Mouse (Mus musculus): ENCODE data around the gene Zfp691. TPM values are rescaled to one million over a fixed set of nuclear protein-coding genes. Genes with fewer than 3 reads are reported as not detected.

Gene Zfp691
- polyA plus RNA-seq, 1 experiment from 2014 or later: 5.2 TPM

DNA sequence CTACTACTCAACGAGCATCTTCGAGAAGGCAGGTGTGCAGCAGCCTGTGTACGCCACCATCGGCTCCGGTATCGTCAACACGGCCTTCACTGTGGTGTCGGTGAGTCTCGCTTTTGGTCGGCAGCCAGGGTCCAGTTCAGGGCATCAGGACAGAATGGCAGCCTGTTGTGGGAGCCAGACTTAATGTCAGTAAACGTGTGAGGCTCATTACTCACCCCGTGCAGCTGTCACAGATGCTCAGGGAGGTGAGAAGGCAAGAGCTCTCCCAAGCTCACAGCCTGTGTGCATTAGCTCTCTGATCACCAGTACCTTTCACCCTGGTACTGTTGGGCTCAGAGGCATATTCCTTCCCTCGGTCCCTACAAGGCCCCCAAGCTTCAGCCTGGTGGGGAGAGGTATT is 40.1 kb downstream of the Zfp691 start:
- Histone ChIP-seq H3K4me3 (replicated peaks) (no peak overlapping the region), H3K4me1 (replicated peaks) (0 out of 2 replicates have a peak, but pooled peaks cover 5% of the 10 kb centered on the region), H3K27me3 (replicated peaks) (no peaks in the 10 kb centered on the region), H3K9me3 (no peaks in the 10 kb centered on the region), H3K27ac (no peak overlapping the region), H3K36me3 (peaks cover 47% of the 10 kb centered on the region), H3K9ac (no peak overlapping the region), H3K4me2 (replicated peaks) (no peak overlapping the region)
- no peak for ATAC-seq
- 91% methylated on average over 13 of the region's 13 CpGs for WGBS

GRCm38 (mm10) chr4:119133306-119133705 is 40.7 kb downstream of the Zfp691 start:
- Histone ChIP-seq H3K9ac (no peak overlapping the region), H3K36me3 (peaks cover 47% of the 10 kb centered on the region), H3K4me2 (replicated peaks) (no peak overlapping the region), H3K27me3 (replicated peaks) (no peaks in the 10 kb centered on the region), H3K9me3 (no peaks in the 10 kb centered on the region), H3K4me1 (replicated peaks) (0 out of 2 replicates have a peak, but pooled peaks cover 3% of the 10 kb centered on the region), H3K4me3 (replicated peaks) (no peak overlapping the region), H3K27ac (no peak overlapping the region)
- WGBS: 91% methylated on average over 13 of the region's 13 CpGs
- ATAC-seq: no peak

- Histone ChIP-seq H3K4me3 (replicated peaks) (no peak overlapping the region), H3K27ac (no peak overlapping the region), H3K9me3 (no peaks in the 10 kb centered on the region), H3K9ac (no peak overlapping the region), H3K27me3 (replicated peaks) (no peaks in the 10 kb centered on the region), H3K4me2 (replicated peaks) (no peak overlapping the region), H3K36me3 (peaks cover 41% of the 10 kb centered on the region), H3K4me1 (replicated peaks) (no peaks in the 10 kb centered on the region)
- ATAC-seq: no peak
- 84% methylated on average over 8 of the region's 8 CpGs for WGBS
These were observed 42.6 kb downstream of the Zfp691 start for GRCm38 (mm10) chr4:119131189-119131910.

DNA sequence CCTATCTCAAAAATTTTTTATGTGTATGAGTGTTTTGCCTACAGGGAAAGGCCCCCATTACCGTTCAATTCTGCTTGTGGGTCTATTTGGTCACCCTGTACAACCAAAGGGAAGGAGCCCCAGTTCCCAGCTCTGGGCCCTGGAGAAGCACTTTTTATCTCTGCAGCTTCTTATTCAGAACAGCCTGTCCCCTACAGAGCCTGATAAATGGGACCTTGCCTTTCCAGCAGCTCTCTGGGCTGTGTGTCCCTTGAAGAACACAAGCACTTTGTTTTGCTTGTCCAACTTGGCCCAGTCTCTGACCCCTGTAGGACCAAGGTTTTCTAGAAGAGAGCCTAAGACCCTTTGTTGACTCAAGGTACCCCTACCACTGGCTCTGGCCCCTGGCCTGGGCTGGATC is 44.9 kb downstream of the Zfp691 start:
- Histone ChIP-seq H3K4me2 (replicated peaks) (no peak overlapping the region), H3K27me3 (replicated peaks) (no peaks in the 10 kb centered on the region), H3K4me3 (replicated peaks) (no peak overlapping the region), H3K36me3 (peaks cover 31% of the 10 kb centered on the region), H3K9me3 (no peaks in the 10 kb centered on the region), H3K9ac (no peak overlapping the region), H3K27ac (no peak overlapping the region), H3K4me1 (replicated peaks) (0 out of 2 replicates have a peak, but pooled peaks cover 2% of the 10 kb centered on the region)
- no peak for ATAC-seq
- WGBS: 86% methylated on average over 1 of the region's 1 CpGs

GRCm38 (mm10) chr4:119128547-119128946 is 45.4 kb downstream of the Zfp691 start:
- H3K4me3 ChIP-seq (replicated peaks): no peak overlapping the region
- ATAC-seq: no peak
- no peak overlapping the region for H3K27ac ChIP-seq
- H3K9ac ChIP-seq: no peak overlapping the region
- no peak overlapping the region for H3K4me2 ChIP-seq (replicated peaks)
- H3K4me1 ChIP-seq (replicated peaks): peaks cover 5% of the 10 kb centered on the region; the same call in 1 of the 2 replicates
- H3K36me3 ChIP-seq: peaks cover 26% of the 10 kb centered on the region
- 83% methylated on average over 7 of the region's 7 CpGs for WGBS
- H3K9me3 ChIP-seq: no peaks in the 10 kb centered on the region
- H3K27me3 ChIP-seq (replicated peaks): no peaks in the 10 kb centered on the region

- Histone ChIP-seq H3K4me3 (replicated peaks) (no peak overlapping the region), H3K27me3 (replicated peaks) (no peaks in the 10 kb centered on the region), H3K9me3 (no peaks in the 10 kb centered on the region), H3K4me2 (replicated peaks) (no peak overlapping the region), H3K27ac (no peak overlapping the region), H3K9ac (no peak overlapping the region), H3K36me3 (peaks cover 20% of the 10 kb centered on the region), H3K4me1 (replicated peaks) (peaks cover 5% of the 10 kb centered on the region; the same call in 1 of the 2 replicates)
- no peak for ATAC-seq
- 69% methylated on average over 6 of the region's 6 CpGs for WGBS
These were observed 46.8 kb downstream of the Zfp691 start for GRCm38 (mm10) chr4:119127229-119127628.

GRCm38 (mm10) chr4:119125577-119126270 is 48.3 kb downstream of the Zfp691 start:
- no peak for ATAC-seq
- no peaks in the 10 kb centered on the region for H3K9me3 ChIP-seq
- H3K36me3 ChIP-seq: peaks cover 28% of the 10 kb centered on the region
- H3K27me3 ChIP-seq (replicated peaks): no peaks in the 10 kb centered on the region
- H3K27ac ChIP-seq: peak overlapping the region; percentile 9; the same call in 1 of the 2 replicates
- no peak overlapping the region for H3K4me2 ChIP-seq (replicated peaks)
- H3K4me3 ChIP-seq (replicated peaks): no peak overlapping the region
- 75% methylated on average over 9 of the region's 9 CpGs for WGBS
- peaks cover 16% of the 10 kb centered on the region for H3K4me1 ChIP-seq (replicated peaks)
- H3K9ac ChIP-seq: no peak overlapping the region

- no peak overlapping the region for H3K27ac ChIP-seq
- H3K4me2 ChIP-seq (replicated peaks): no peak overlapping the region
- 64% methylated on average over 2 of the region's 2 CpGs for WGBS
- no peak overlapping the region for H3K4me3 ChIP-seq (replicated peaks)
- H3K4me1 ChIP-seq (replicated peaks): peaks cover 16% of the 10 kb centered on the region
- H3K9me3 ChIP-seq: no peaks in the 10 kb centered on the region
- no peak for ATAC-seq
- H3K27me3 ChIP-seq (replicated peaks): no peaks in the 10 kb centered on the region
- H3K36me3 ChIP-seq: peaks cover 30% of the 10 kb centered on the region
- no peak overlapping the region for H3K9ac ChIP-seq
These were observed 49.2 kb downstream of the Zfp691 start for GRCm38 (mm10) chr4:119124771-119125273.

DNA sequence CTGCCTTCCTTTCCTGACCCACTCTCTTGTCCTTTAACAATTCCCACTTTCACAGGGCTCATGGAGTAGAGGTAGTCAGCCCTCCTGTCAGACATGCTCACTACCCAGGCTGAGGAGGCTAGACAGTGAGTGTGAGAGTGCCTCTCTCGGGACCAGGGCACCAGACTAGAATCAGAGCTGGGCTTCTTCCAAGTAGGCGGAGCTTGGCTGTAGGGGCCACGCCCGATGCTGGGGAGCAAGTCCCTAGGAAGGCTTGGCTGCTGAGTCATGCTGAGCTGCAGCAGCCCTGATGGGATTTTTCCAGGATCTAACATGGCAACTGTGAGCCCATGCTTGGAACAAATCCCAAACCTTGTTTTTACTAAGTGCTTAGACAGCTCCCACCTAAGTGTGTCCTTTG is 52.7 kb downstream of the Zfp691 start:
- ATAC-seq: peak; percentile 76
- WGBS: 32% methylated on average over 4 of the region's 4 CpGs
- Histone ChIP-seq H3K9me3 (no peaks in the 10 kb centered on the region), H3K4me2 (replicated peaks) (no peak overlapping the region), H3K9ac (no peak overlapping the region), H3K27ac (no peak overlapping the region), H3K4me3 (replicated peaks) (no peak overlapping the region), H3K36me3 (peaks cover 25% of the 10 kb centered on the region), H3K4me1 (replicated peaks) (peaks cover 28% of the 10 kb centered on the region), H3K27me3 (replicated peaks) (no peaks in the 10 kb centered on the region)

DNA sequence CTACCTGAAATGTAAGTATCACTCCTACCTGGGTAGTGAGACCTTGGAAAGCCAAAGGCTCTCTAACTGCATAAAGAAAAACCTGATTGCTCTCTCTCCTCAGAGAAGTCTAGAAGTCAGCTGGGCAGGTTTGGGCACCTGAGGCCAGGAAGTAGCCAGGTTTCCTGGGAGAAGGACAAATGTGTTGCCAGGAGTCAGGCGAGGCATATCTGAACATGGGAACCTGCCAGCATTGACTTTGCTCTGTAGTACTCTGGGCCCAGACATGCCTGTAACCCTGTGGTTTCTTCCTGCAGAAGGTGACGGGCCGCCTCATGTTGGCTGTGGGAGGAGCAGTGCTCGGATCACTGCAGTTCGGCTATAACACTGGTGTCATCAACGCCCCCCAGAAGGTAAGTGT is 53.9 kb downstream of the Zfp691 start:
- ATAC-seq: no peak
- H3K4me1 ChIP-seq (replicated peaks): peaks cover 31% of the 10 kb centered on the region
- no peak overlapping the region for H3K27ac ChIP-seq
- H3K9ac ChIP-seq: no peak overlapping the region
- H3K4me2 ChIP-seq (replicated peaks): no peak overlapping the region
- no peaks in the 10 kb centered on the region for H3K9me3 ChIP-seq
- WGBS: 90% methylated on average over 6 of the region's 6 CpGs
- H3K4me3 ChIP-seq (replicated peaks): no peak overlapping the region
- H3K36me3 ChIP-seq: peaks cover 20% of the 10 kb centered on the region
- H3K27me3 ChIP-seq (replicated peaks): no peaks in the 10 kb centered on the region
